Mouse (Mus musculus) embryo, embryonic 11.5 days (tissue): ENCODE data around the gene Catsper2.
A peak's percentile ranks its signal among the peaks of the same experiment; 100 is the strongest.

ENCODE experiments used
- DNase-seq: peaks from one replicate; pipeline ENCODE4 v3.0.0-alpha.2; 2012; ENCODE audit warnings: low read depth, low spot score

Gene Catsper2

GRCm38 (mm10) chr2:121413387-121414042 lies at the start of gene Catsper2, which contains the start of gene Pdia3:
Gene Catsper2, minus strand, starts transcription at chr2:121413792.
Gene Pdia3, plus strand, starts transcription at chr2:121413775.
- peak; percentile 93 for DNase-seq

GRCm38 (mm10) chr2:121460071-121460470 lies 46.5 kb upstream of the Catsper2 start:
- DNase-seq = no peak

- peak; percentile 65 for DNase-seq
Observed at GRCm38 (mm10) chr2:121456692-121457642, 43.4 kb upstream of the Catsper2 start, which contains the start of gene Serinc4. Gene Serinc4, minus strand, starts transcription at chr2:121456781.

DNA sequence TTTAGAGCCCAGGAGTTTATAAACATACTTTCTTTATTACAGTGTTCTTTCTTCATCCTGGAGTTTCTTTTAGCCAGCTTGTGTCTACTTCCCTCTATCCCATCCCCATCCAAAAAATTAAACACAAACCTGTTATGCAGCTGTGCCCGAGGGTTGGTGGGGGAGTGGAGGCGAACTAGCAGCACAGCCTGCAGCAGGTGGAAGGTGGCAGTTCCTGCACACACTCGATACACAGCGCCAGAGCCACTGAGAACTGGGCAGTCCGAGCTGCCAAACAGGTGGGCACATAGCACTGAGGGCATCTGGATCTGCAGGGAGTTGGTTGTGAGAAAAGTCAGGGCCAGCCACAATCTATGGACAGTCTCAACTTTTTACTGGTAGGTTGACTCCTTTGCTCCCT lies 41.9 kb upstream of the Catsper2 start:
- no peak for DNase-seq

- DNase-seq = no peak
Observed at GRCm38 (mm10) chr2:121453917-121454316, 40.3 kb upstream of the Catsper2 start.

DNA sequence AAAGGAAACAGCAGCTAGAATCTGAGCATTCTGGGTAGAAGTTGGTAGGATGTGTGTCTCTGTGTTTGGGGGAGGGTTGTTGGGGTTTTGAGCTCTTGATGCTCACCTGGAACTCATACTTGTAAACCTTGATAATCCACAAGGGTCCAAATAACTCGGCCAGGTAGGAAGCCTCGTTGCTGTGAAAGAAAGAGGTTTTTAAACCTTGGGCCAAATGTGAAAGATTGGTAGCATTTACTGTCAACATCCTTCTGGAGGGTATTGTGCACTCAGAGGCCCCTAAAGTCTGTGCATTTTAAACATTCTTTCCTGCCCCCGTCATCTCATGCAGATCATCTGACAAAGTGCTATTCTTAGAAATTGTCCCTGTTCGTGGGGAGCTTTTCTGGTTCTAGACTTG lies 39.4 kb upstream of the Catsper2 start, which contains the start of gene Hypk:
Gene Hypk (plus strand): TSS at position 301 of the 400 bp plus-strand sequence.
- DNase-seq = no peak

DNA sequence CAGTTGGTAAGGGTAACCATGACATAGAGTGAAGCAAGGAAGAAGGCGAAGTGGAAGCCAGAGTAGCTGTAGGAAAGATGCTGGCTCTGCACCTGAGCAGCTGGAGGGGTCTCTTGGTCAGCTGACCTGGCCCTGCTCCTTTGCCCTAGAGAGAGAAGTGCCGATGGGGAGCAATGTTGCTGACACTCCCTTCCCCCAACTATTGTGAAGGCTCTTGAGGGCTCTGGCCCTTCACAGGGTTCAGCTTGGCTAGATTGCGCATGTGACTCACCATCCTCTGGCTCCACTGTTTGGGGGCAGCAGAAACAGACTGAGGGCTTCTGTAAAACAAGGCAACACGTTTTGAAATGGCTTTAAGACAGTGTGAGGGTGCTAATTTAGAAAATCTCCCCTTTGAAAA lies 38.8 kb upstream of the Catsper2 start:
- no peak for DNase-seq

GRCm38 (mm10) chr2:121450093-121450492 lies 36.5 kb upstream of the Catsper2 start:
- no peak for DNase-seq

GRCm38 (mm10) chr2:121449545-121450011 lies 36.0 kb upstream of the Catsper2 start:
- DNase-seq = no peak

GRCm38 (mm10) chr2:121448739-121449535 lies 35.3 kb upstream of the Catsper2 start, which contains the start of gene Serf2:
Gene Serf2, plus strand, starts transcription at chr2:121449195.
- peak; percentile 95 for DNase-seq

GRCm38 (mm10) chr2:121448136-121448535 lies 34.5 kb upstream of the Catsper2 start:
- no peak for DNase-seq

DNA sequence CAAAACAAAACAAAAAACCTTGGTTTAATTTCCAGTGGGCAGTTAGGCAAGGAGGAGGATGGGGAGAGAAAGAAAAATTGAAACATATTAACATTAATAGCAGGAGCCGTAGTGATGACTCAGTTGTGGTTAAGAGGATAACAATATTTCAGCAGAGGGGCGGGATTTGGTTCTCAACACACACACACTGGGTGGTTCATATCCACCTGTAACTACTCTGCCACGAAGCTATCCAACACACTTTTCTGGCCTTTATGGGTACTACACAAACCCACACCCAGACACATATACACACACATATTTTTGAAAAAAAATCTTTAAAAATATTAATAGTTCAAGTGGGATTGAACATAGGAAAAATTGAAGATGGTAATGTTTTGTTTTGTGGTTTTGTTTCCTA lies 33.4 kb upstream of the Catsper2 start:
- DNase-seq = no peak

GRCm38 (mm10) chr2:121446506-121446905 lies 32.9 kb upstream of the Catsper2 start:
- DNase-seq = no peak

- DNase-seq = no peak
Observed at GRCm38 (mm10) chr2:121445117-121445516, 31.5 kb upstream of the Catsper2 start.

GRCm38 (mm10) chr2:121444178-121444577 lies 30.6 kb upstream of the Catsper2 start, which contains the start of gene Ell3:
Gene Ell3, minus strand, starts transcription at chr2:121444278.
- no peak for DNase-seq

- no peak for DNase-seq
Observed at GRCm38 (mm10) chr2:121443068-121443349, 29.4 kb upstream of the Catsper2 start.

DNA sequence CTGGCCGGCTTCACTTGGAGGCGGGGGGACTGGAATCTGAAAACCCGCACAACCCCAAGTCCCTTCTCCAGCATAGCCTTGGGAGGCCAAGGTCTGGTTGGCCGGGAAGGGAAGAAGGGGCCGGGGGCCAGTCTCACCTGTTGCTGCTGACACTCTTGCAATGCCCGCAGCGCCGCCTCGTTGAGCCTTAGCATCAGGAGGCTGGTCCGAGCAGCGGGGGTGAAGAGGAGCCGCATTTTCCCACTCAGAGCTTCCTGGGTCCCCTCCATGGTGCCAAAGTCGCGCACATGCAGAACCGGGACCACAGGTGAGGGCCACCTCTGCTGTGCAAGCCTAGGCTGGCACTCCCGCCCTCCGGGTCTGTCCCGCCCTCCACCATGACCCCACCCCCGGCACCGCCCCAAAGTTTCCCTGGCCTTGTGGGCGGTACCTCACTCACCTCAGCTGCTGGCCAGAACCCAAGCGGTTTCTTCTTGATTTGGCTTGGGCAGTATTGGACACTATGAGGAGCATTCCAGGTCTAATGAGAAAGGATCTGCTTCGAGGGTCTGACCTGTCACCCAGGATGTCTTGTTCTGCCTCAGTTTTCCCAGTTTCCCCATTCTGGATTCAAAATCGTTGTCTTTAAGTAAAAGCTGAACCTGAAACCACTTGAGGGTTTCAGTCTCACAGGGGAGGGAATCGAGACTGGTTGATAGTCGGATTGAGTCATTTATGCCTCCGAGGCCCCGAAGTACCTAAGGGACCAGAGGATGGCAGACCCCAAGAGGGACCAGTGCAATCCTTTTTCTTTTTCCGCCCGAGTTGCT lies 28.9 kb upstream of the Catsper2 start:
- DNase-seq = peak; percentile 38

DNA sequence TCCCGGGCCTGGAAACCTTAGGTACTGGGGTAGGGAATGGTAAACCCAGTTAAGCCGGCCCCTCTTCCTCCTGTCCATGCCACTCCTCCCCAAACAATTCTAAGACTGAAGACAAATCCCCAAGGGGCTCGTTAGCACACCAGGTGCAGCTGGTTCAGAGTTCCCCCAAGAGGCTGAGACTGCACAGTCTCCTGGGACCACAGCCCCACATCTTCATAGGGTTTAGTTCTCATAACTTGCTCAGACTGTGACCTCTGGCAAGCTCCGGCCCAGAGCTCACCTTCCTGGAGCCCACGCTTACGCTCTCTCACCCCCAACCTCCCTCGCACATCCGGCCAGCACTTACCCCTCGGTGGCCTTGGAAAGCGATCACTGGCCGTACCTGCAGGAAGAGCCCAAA lies 28.2 kb upstream of the Catsper2 start:
- DNase-seq = no peak

DNA sequence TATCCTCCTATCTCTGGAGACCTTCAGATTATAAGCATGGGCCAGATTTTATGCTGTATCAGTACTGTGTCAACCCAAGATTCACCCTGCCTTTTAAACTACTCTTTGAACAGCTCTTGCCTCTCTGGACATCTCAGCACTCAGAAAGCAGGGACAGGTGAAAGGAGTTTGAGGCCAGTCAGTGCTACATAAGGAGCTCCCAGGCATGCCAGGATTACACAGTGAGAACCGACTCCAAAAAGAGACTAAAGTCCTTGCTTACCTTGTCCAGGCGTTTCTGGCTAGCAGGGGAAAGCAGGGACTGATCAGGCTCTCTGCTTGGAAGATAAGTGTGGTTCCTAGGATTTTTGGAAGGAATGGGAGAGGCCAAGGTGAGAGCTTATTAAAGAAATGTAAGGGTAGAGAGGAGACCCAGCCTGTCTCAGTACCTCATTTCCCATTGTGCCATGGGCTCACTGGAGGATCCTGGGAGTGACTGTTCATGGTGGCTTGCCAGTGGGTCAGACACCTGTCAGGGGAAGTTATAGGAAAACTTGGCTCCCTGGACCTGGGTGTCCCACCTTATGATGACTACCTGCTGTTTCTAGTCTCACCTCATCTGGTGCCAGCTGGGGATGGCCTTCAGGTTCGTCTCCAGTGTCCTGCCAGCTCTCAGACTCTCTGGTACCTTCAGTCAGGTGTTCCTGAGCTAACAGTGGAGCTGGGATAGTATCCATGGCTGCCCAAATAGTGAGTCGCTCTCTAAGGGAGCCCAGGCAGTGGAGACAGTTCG lies 27.4 kb upstream of the Catsper2 start:
- no peak for DNase-seq

- DNase-seq = no peak
Observed at GRCm38 (mm10) chr2:121439746-121440145, 26.2 kb upstream of the Catsper2 start.
